Mouse (Mus musculus) forebrain, embryonic 15.5 days (tissue): Measurements from ENCODE around the gene Senp8. TPM values are rescaled to one million over a fixed set of nuclear protein-coding genes. Genes with fewer than 3 reads are reported as not detected.

Experiments
- ATAC-seq: fragments of 200-750 bp; cut with Nextera tagmentation; replicated peaks from 2 replicates; pipeline ENCODE4 v1.8.0; 2017; ENCODE audit warnings: mild to moderate bottlenecking, moderate TSS enrichment, moderate library complexity
- H3K27ac ChIP-seq: fragments of 300-500 bp; sonication (generic); replicated peaks from 2 replicates; pipeline ENCODE4 v1.5.1; 2015; ENCODE audit warnings: mild to moderate bottlenecking, inconsistent platforms
- H3K27me3 ChIP-seq: fragments of 300-500 bp; sonication (generic); 2 replicates; pipeline ENCODE4 v1.6.1; 2015; ENCODE audit warnings: inconsistent platforms
- H3K36me3 ChIP-seq: fragments of 300-500 bp; sonication (generic); 2 replicates; pipeline ENCODE4 v1.6.1; 2015; ENCODE audit warnings: mild to moderate bottlenecking, inconsistent platforms
- H3K4me1 ChIP-seq: fragments of 300-500 bp; sonication (generic); 2 replicates; pipeline ENCODE4 v1.6.1; 2015; ENCODE audit warnings: inconsistent platforms
- H3K4me2 ChIP-seq: fragments of 300-500 bp; sonication (generic); replicated peaks from 2 replicates; pipeline ENCODE4 v1.6.1; 2015; ENCODE audit warnings: mild to moderate bottlenecking, inconsistent platforms
- H3K4me3 ChIP-seq: fragments of 300-500 bp; sonication (generic); 2 replicates; pipeline ENCODE4 v1.5.1; 2015; ENCODE audit warnings: mild to moderate bottlenecking, inconsistent platforms
- H3K9ac ChIP-seq: fragments of 300-500 bp; sonication (generic); replicated peaks from 2 replicates; pipeline ENCODE4 v1.6.1; 2015; ENCODE audit warnings: mild to moderate bottlenecking, inconsistent platforms
- H3K9me3 ChIP-seq: fragments of 300-500 bp; sonication (generic); 2 replicates; pipeline ENCODE4 v1.6.1; 2016; ENCODE audit warnings: inconsistent platforms
- WGBS: fragments of 180-500 bp; shearing (Covaris S2); methylation state at CpG from one replicate; pipeline ENCODE4 v1.1.7; 2015; ENCODE audit warnings: mixed read lengths; 5-methylcytosine and 5-hydroxymethylcytosine counted together
- polyA plus RNA-seq: library from polyadenylated mRNA; unstranded; fragments of >200 nt; fragmentation: Nextera tagmentation; extraction: Ambion mirVana; gene quantifications from 2 replicates; pipeline ENCODE4 v1.2.1, GENCODE M21; 2015

Senp8 gene
- polyA plus RNA-seq, 1 experiment from 2014 or later = 11.1 TPM

GRCm38 (mm10) chr9:59706850-59707825, 43.4 kb downstream of the Senp8 start:
- Histone ChIP-seq H3K4me2 (no peak overlapping the region), H3K9me3 (no peaks in the 10 kb centered on the region), H3K36me3 (no peaks in the 10 kb centered on the region), H3K4me3 (no peak overlapping the region), H3K4me1 (no peaks in the 10 kb centered on the region), H3K27me3 (no peaks in the 10 kb centered on the region), H3K9ac (no peak overlapping the region), H3K27ac (no peak overlapping the region)
- 69% methylated on average over 10 of the region's 10 CpGs for WGBS
- ATAC-seq = no peak

- 75% methylated on average over 6 of the region's 6 CpGs for WGBS
- no peaks in the 10 kb centered on the region for H3K4me1 ChIP-seq
These were observed 47.4 kb downstream of the Senp8 start for GRCm38 (mm10) chr9:59703099-59703498.

GRCm38 (mm10) chr9:59701094-59701493, 49.4 kb downstream of the Senp8 start:
- Histone ChIP-seq H3K4me1 (no peaks in the 10 kb centered on the region), H3K27me3 (no peaks in the 10 kb centered on the region), H3K4me3 (no peak overlapping the region), H3K4me2 (no peak overlapping the region), H3K9me3 (no peaks in the 10 kb centered on the region), H3K9ac (no peak overlapping the region), H3K27ac (no peak overlapping the region), H3K36me3 (no peaks in the 10 kb centered on the region)
- WGBS = 58% methylated on average over 7 of the region's 7 CpGs
- ATAC-seq = no peak

More at GRCm38 (mm10) chr9:59703099-59703498, 47.4 kb downstream of the Senp8 start:
- no peak overlapping the region for H3K27ac ChIP-seq
- H3K9me3 ChIP-seq = no peaks in the 10 kb centered on the region
- H3K4me3 ChIP-seq = no peak overlapping the region
- no peak for ATAC-seq
- H3K27me3 ChIP-seq = no peaks in the 10 kb centered on the region
- H3K4me2 ChIP-seq = no peak overlapping the region
- no peak overlapping the region for H3K9ac ChIP-seq
- H3K36me3 ChIP-seq = no peaks in the 10 kb centered on the region

GRCm38 (mm10) chr9:59696381-59696780, 54.1 kb downstream of the Senp8 start:
- no peaks in the 10 kb centered on the region for H3K9me3 ChIP-seq
- no peaks in the 10 kb centered on the region for H3K36me3 ChIP-seq
- no peaks in the 10 kb centered on the region for H3K27me3 ChIP-seq
- no peak for ATAC-seq
- no peak overlapping the region for H3K9ac ChIP-seq
- H3K27ac ChIP-seq = no peak overlapping the region
- WGBS = 95% methylated on average over 3 of the region's 3 CpGs
- H3K4me1 ChIP-seq = peaks cover 19% of the 10 kb centered on the region
- no peak overlapping the region for H3K4me3 ChIP-seq
- H3K4me2 ChIP-seq = no peak overlapping the region

DNA sequence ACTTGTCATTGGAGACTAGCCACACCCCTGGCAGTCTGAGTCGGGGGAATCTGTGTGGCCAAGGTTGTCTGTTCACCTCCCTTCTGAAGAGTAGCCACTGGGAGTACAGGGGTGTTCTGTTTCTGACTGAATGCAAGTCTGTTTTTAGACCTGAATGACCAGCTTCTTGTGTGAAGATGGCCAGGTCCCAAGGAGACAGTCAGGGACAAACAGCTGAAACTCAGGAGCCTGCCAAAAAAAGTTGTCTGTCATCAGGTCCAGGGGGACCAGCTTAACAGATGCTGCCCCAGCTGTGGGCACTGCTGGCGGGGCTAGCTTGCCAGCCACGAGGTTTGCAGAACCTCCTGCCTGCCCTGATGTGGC, 55.1 kb downstream of the Senp8 start:
- Histone ChIP-seq H3K4me3 (no peak overlapping the region), H3K9me3 (no peaks in the 10 kb centered on the region), H3K9ac (no peak overlapping the region), H3K4me1 (peaks cover 21% of the 10 kb centered on the region), H3K36me3 (no peaks in the 10 kb centered on the region), H3K4me2 (no peak overlapping the region), H3K27ac (no peak overlapping the region), H3K27me3 (no peaks in the 10 kb centered on the region)
- ATAC-seq = no peak
- 52% methylated on average over 3 of the region's 3 CpGs for WGBS

GRCm38 (mm10) chr9:59694571-59695450, 55.7 kb downstream of the Senp8 start:
- H3K4me3 ChIP-seq = no peak overlapping the region
- no peaks in the 10 kb centered on the region for H3K36me3 ChIP-seq
- no peaks in the 10 kb centered on the region for H3K27me3 ChIP-seq
- H3K27ac ChIP-seq = no peak overlapping the region
- no peak for ATAC-seq
- WGBS = 66% methylated on average over 16 of the region's 16 CpGs
- peaks cover 21% of the 10 kb centered on the region for H3K4me1 ChIP-seq
- no peak overlapping the region for H3K4me2 ChIP-seq
- no peak overlapping the region for H3K9ac ChIP-seq
- H3K9me3 ChIP-seq = no peaks in the 10 kb centered on the region

DNA sequence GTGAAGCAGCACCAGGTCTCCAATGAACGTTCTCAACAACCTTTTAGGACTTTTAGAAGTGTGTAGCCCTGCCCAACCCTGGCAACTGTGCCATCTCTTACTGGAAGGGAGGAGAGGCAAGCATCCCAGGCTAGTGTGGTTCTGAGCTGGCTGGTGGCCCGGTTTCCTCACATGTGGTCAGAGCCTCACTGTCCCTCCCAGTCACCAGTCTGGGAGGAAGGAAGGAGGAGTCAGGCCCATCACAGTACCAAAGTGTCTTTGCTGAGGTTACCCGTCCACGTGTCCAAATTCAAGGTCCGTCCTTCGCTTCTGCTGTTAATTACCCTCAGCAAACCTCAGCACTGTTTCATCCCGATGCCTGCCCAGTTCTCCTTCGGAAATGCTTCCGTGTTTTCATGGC, 58.4 kb downstream of the Senp8 start:
- Histone ChIP-seq H3K4me1 (peaks cover 21% of the 10 kb centered on the region), H3K27ac (peak overlapping the region; percentile 70), H3K36me3 (no peaks in the 10 kb centered on the region), H3K9ac (peak overlapping the region; percentile 22), H3K4me2 (peak overlapping the region; percentile 54), H3K4me3 (peak overlapping the region; percentile 36), H3K27me3 (no peaks in the 10 kb centered on the region), H3K9me3 (no peaks in the 10 kb centered on the region)
- 34% methylated on average over 9 of the region's 9 CpGs for WGBS
- peak; percentile 76 for ATAC-seq

- H3K4me1 ChIP-seq = peaks cover 21% of the 10 kb centered on the region
- WGBS = 3% methylated on average over 23 of the region's 23 CpGs
- no peaks in the 10 kb centered on the region for H3K27me3 ChIP-seq
- H3K27ac ChIP-seq = peak overlapping the region; percentile 70
- peak overlapping the region; percentile 54 for H3K4me2 ChIP-seq
- peak; percentile 95 for ATAC-seq
- peak overlapping the region; percentile 36 for H3K4me3 ChIP-seq
- H3K9ac ChIP-seq = peak overlapping the region; percentile 22
- H3K36me3 ChIP-seq = no peaks in the 10 kb centered on the region
- H3K9me3 ChIP-seq = no peaks in the 10 kb centered on the region
These were observed 58.8 kb downstream of the Senp8 start for GRCm38 (mm10) chr9:59691635-59692094.

DNA sequence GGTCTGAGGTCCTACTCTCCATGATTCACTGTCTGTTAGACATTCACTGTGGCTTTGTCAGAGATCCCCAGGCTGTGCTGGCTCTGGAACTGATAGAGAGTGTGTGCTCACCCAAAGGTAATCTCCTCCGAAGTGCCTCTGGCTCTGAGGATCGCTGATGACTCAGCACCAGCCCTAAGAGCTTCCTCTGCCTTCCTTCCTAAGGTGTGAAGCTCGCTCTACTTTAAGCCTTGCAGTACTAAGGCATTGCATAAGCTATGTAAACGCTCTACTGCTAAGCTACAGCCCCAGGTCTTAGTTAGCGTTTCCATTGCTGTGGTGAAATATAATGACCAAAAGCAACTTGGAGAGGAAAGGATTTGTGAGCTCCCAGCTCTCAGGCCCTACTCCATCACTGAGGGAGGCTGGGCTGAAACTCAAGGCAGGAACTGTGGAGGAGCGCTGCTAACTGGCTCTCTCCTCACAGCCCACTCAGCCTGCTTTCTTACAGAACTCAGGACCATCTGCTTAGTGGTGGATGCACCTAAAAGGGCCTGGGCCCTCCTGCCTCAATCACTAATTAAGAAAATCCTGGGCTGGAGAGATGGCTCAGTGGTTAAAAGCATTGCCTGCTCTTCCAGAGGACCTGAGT, 63.0 kb downstream of the Senp8 start:
- no peak overlapping the region for H3K27ac ChIP-seq
- no peak overlapping the region for H3K4me2 ChIP-seq
- no peak overlapping the region for H3K9ac ChIP-seq
- no peaks in the 10 kb centered on the region for H3K9me3 ChIP-seq
- no peak overlapping the region for H3K4me3 ChIP-seq
- 46% methylated on average over 6 of the region's 6 CpGs for WGBS
- H3K27me3 ChIP-seq = no peaks in the 10 kb centered on the region
- H3K36me3 ChIP-seq = no peaks in the 10 kb centered on the region
- no peak for ATAC-seq
- peaks cover 14% of the 10 kb centered on the region for H3K4me1 ChIP-seq
